Mouse (Mus musculus) CD4-positive, CD25-positive, alpha-beta regulatory T cell, adult 2 months (primary cell): Measurements from ENCODE around the gene Gale.

Experiments
- DNase-seq: peaks from one replicate; pipeline ENCODE4 v3.0.0-alpha.2; 2012; ENCODE audit warnings: low read depth, low spot score

The Gale gene

GRCm38 (mm10) chr4:135963457-135964193, at the start of gene Gale:
Gene Gale (plus strand): TSS chr4:135963727.
- peak; percentile 98 for DNase-seq

GRCm38 (mm10) chr4:135918635-135919279, 44.8 kb upstream of the Gale start:
- DNase-seq = no peak

GRCm38 (mm10) chr4:135919280-135919639, 44.3 kb upstream of the Gale start:
- no peak for DNase-seq

GRCm38 (mm10) chr4:135920304-135921241, 43.0 kb upstream of the Gale start, which contains the start of gene Fuca1:
Gene Fuca1 (plus strand): TSS chr4:135920735.
- DNase-seq = peak; percentile 98

- no peak for DNase-seq
Observed at GRCm38 (mm10) chr4:135921257-135922120, 42.0 kb upstream of the Gale start.

GRCm38 (mm10) chr4:135922190-135922589, 41.3 kb upstream of the Gale start:
- DNase-seq = no peak

GRCm38 (mm10) chr4:135924418-135924817, 39.1 kb upstream of the Gale start:
- DNase-seq = no peak

GRCm38 (mm10) chr4:135925341-135925740, 38.2 kb upstream of the Gale start:
- no peak for DNase-seq

GRCm38 (mm10) chr4:135926195-135926808, 37.2 kb upstream of the Gale start:
- no peak for DNase-seq

- no peak for DNase-seq
Observed at GRCm38 (mm10) chr4:135926861-135927260, 36.7 kb upstream of the Gale start.

GRCm38 (mm10) chr4:135928376-135928775, 35.2 kb upstream of the Gale start:
- DNase-seq = no peak

GRCm38 (mm10) chr4:135929405-135929804, 34.1 kb upstream of the Gale start:
- no peak for DNase-seq

GRCm38 (mm10) chr4:135929828-135930227, 33.7 kb upstream of the Gale start:
- DNase-seq = no peak

GRCm38 (mm10) chr4:135930239-135930638, 33.3 kb upstream of the Gale start:
- no peak for DNase-seq

- peak; percentile 76 for DNase-seq
Observed at GRCm38 (mm10) chr4:135931832-135932231, 31.7 kb upstream of the Gale start.

GRCm38 (mm10) chr4:135934708-135935500, 28.6 kb upstream of the Gale start:
- no peak for DNase-seq

- DNase-seq = no peak
Observed at GRCm38 (mm10) chr4:135935502-135935901, 28.0 kb upstream of the Gale start.

- no peak for DNase-seq
Observed at GRCm38 (mm10) chr4:135938858-135939257, 24.7 kb upstream of the Gale start.

GRCm38 (mm10) chr4:135941026-135941425, 22.5 kb upstream of the Gale start:
- DNase-seq = peak; percentile 63

- no peak for DNase-seq
Observed at GRCm38 (mm10) chr4:135942193-135942592, 21.3 kb upstream of the Gale start.
